Mouse (Mus musculus): ENCODE results near the gene Prm3. TPM values are rescaled to one million over a fixed set of nuclear protein-coding genes. Genes with fewer than 3 reads are reported as not detected.
"Not testable (repeated sequence)": the region's sequence is repeated elsewhere in the genome, so short reads cannot be mapped to it uniquely, and the experiment has no call there.

Prm3 gene
- polyA plus RNA-seq, 1 experiment from 2014 or later: not detected

- no peaks in the 10 kb centered on the region; the same call in 1 of the 2 replicates for H3K4me1 ChIP-seq (ENCODE audit: control insufficient read depth, insufficient read depth, low read length)
- H3K9ac ChIP-seq (ENCODE audit: low read length): no peak within 1 kb of the TSS
- H3K4me2 ChIP-seq (ENCODE audit: low read depth, low read length): no peak within 1 kb of the TSS
- H3K4me3 ChIP-seq (replicated peaks; ENCODE audit: low read length): no peak within 1 kb of the TSS
- no peaks in the 10 kb centered on the region for H3K9me3 ChIP-seq (replicated peaks; ENCODE audit: control insufficient read depth, low read length)
- WGBS: 82% methylated on average over 2 of the region's 2 CpGs
- H3K27ac ChIP-seq (ENCODE audit: low read length): no peak within 1 kb of the TSS
- H3K36me3 ChIP-seq (ENCODE audit: control insufficient read depth, insufficient read depth, low read length): no peaks in the 10 kb centered on the region
- no peaks in the 10 kb centered on the region for H3K27me3 ChIP-seq (ENCODE audit: control insufficient read depth, insufficient read depth, low read length)
- no peak for ATAC-seq (ENCODE audit: insufficient read depth, low FRiP score)
Observed at GRCm38 (mm10) chr16:10812865-10813371, 22.2 kb upstream of the Prm3 start, which contains the start of gene Gm11172. Gm11172 (plus strand) TSS chr16:10812915.

- no peak overlapping the region for H3K4me2 ChIP-seq (ENCODE audit: low read depth, low read length)
- ATAC-seq (ENCODE audit: insufficient read depth, low FRiP score): no peak
- no peaks in the 10 kb centered on the region for H3K27me3 ChIP-seq (ENCODE audit: control insufficient read depth, insufficient read depth, low read length)
- H3K9ac ChIP-seq (ENCODE audit: low read length): no peak overlapping the region
- H3K36me3 ChIP-seq (ENCODE audit: control insufficient read depth, insufficient read depth, low read length): no peaks in the 10 kb centered on the region
- H3K9me3 ChIP-seq (replicated peaks; ENCODE audit: control insufficient read depth, low read length): no peaks in the 10 kb centered on the region
- H3K27ac ChIP-seq (ENCODE audit: low read length): no peak overlapping the region
- no peaks in the 10 kb centered on the region; the same call in 1 of the 2 replicates for H3K4me1 ChIP-seq (ENCODE audit: control insufficient read depth, insufficient read depth, low read length)
- 90% methylated on average over 1 of the region's 1 CpGs for WGBS
- no peak overlapping the region for H3K4me3 ChIP-seq (replicated peaks; ENCODE audit: low read length)
Observed at GRCm38 (mm10) chr16:10810376-10810775, 19.7 kb upstream of the Prm3 start.

GRCm38 (mm10) chr16:10805789-10806527 is 15.2 kb upstream of the Prm3 start, which contains the start of gene Prm1:
Prm1 (minus strand) TSS chr16:10805839.
- Histone ChIP-seq H3K36me3 (ENCODE audit: control insufficient read depth, insufficient read depth, low read length) (no peaks in the 10 kb centered on the region), H3K27ac (ENCODE audit: low read length) (no peak within 1 kb of the TSS), H3K4me1 (ENCODE audit: control insufficient read depth, insufficient read depth, low read length) (no peaks in the 10 kb centered on the region), H3K9ac (ENCODE audit: low read length) (no peak within 1 kb of the TSS), H3K4me2 (ENCODE audit: low read depth, low read length) (no peak within 1 kb of the TSS), H3K9me3 (replicated peaks; ENCODE audit: control insufficient read depth, low read length) (no peaks in the 10 kb centered on the region), H3K4me3 (replicated peaks; ENCODE audit: low read length) (no peak within 1 kb of the TSS), H3K27me3 (ENCODE audit: control insufficient read depth, insufficient read depth, low read length) (no peaks in the 10 kb centered on the region)
- ATAC-seq (ENCODE audit: insufficient read depth, low FRiP score): no peak
- WGBS: 77% methylated on average over 10 of the region's 10 CpGs

GRCm38 (mm10) chr16:10802420-10802819 is 11.7 kb upstream of the Prm3 start:
- H3K4me3 ChIP-seq (replicated peaks; ENCODE audit: low read length); H3K36me3 ChIP-seq (ENCODE audit: control insufficient read depth, insufficient read depth, low read length); H3K27ac ChIP-seq (ENCODE audit: low read length); H3K4me2 ChIP-seq (ENCODE audit: low read depth, low read length); H3K4me1 ChIP-seq (ENCODE audit: control insufficient read depth, insufficient read depth, low read length); H3K9me3 ChIP-seq (replicated peaks; ENCODE audit: control insufficient read depth, low read length); H3K27me3 ChIP-seq (ENCODE audit: control insufficient read depth, insufficient read depth, low read length); H3K9ac ChIP-seq (ENCODE audit: low read length): not testable (repeated sequence)
- peak; percentile 87; the same call in 1 of the 2 replicates for ATAC-seq (ENCODE audit: insufficient read depth, low FRiP score)
- 58% methylated on average over 3 of the region's 3 CpGs for WGBS

- no peak for ATAC-seq (ENCODE audit: insufficient read depth, low FRiP score)
- Histone ChIP-seq H3K9me3 (replicated peaks; ENCODE audit: control insufficient read depth, low read length) (no peaks in the 10 kb centered on the region), H3K36me3 (ENCODE audit: control insufficient read depth, insufficient read depth, low read length) (no peaks in the 10 kb centered on the region), H3K9ac (ENCODE audit: low read length) (no peak within 1 kb of the TSS), H3K4me3 (replicated peaks; ENCODE audit: low read length) (no peak within 1 kb of the TSS), H3K27me3 (ENCODE audit: control insufficient read depth, insufficient read depth, low read length) (peaks cover 9% of the 10 kb centered on the region; the same call in 1 of the 2 replicates), H3K4me1 (ENCODE audit: control insufficient read depth, insufficient read depth, low read length) (no peaks in the 10 kb centered on the region), H3K4me2 (ENCODE audit: low read depth, low read length) (no peak within 1 kb of the TSS), H3K27ac (ENCODE audit: low read length) (no peak within 1 kb of the TSS)
- WGBS: 76% methylated on average over 6 of the region's 6 CpGs
Observed at GRCm38 (mm10) chr16:10796034-10796433, 5.3 kb upstream of the Prm3 start, which contains the start of gene Prm2. Prm2 (minus strand) TSS chr16:10796134.

- H3K4me1 ChIP-seq (ENCODE audit: control insufficient read depth, insufficient read depth, low read length): peaks cover 13% of the 10 kb centered on the region
- WGBS: 78% methylated on average over 4 of the region's 4 CpGs
- H3K4me3 ChIP-seq (replicated peaks; ENCODE audit: low read length): no peak overlapping the region
- H3K9ac ChIP-seq (ENCODE audit: low read length): no peak overlapping the region
- H3K27me3 ChIP-seq (ENCODE audit: control insufficient read depth, insufficient read depth, low read length): no peaks in the 10 kb centered on the region
- no peaks in the 10 kb centered on the region for H3K9me3 ChIP-seq (replicated peaks; ENCODE audit: control insufficient read depth, low read length)
- no peaks in the 10 kb centered on the region for H3K36me3 ChIP-seq (ENCODE audit: control insufficient read depth, insufficient read depth, low read length)
- no peak overlapping the region for H3K27ac ChIP-seq (ENCODE audit: low read length)
- no peak for ATAC-seq (ENCODE audit: insufficient read depth, low FRiP score)
- no peak overlapping the region for H3K4me2 ChIP-seq (ENCODE audit: low read depth, low read length)
Observed at GRCm38 (mm10) chr16:10788866-10789265, 1.8 kb downstream of the Prm3 start.

- Histone ChIP-seq H3K4me2 (ENCODE audit: low read depth, low read length) (no peak within 1 kb of the TSS), H3K4me1 (ENCODE audit: control insufficient read depth, insufficient read depth, low read length) (peaks cover 19% of the 10 kb centered on the region), H3K27ac (ENCODE audit: low read length) (no peak within 1 kb of the TSS), H3K9ac (ENCODE audit: low read length) (no peak within 1 kb of the TSS), H3K4me3 (replicated peaks; ENCODE audit: low read length) (no peak within 1 kb of the TSS), H3K27me3 (ENCODE audit: control insufficient read depth, insufficient read depth, low read length) (no peaks in the 10 kb centered on the region), H3K36me3 (ENCODE audit: control insufficient read depth, insufficient read depth, low read length) (no peaks in the 10 kb centered on the region), H3K9me3 (replicated peaks; ENCODE audit: control insufficient read depth, low read length) (no peaks in the 10 kb centered on the region)
- WGBS: 55% methylated on average over 16 of the region's 16 CpGs
- no peak for ATAC-seq (ENCODE audit: insufficient read depth, low FRiP score)
Observed at GRCm38 (mm10) chr16:10788271-10788670, 2.4 kb downstream of the Prm3 start, which contains the start of gene Tnp2. Tnp2 (minus strand) TSS chr16:10788660.

- H3K27me3 ChIP-seq (ENCODE audit: control insufficient read depth, insufficient read depth, low read length): no peaks in the 10 kb centered on the region
- H3K9ac ChIP-seq (ENCODE audit: low read length): no peak overlapping the region
- ATAC-seq (ENCODE audit: insufficient read depth, low FRiP score): no peak
- H3K27ac ChIP-seq (ENCODE audit: low read length): peak overlapping the region; percentile 99
- H3K4me2 ChIP-seq (ENCODE audit: low read depth, low read length): no peak overlapping the region
- WGBS: 73% methylated on average over 7 of the region's 7 CpGs
- peaks cover 25% of the 10 kb centered on the region for H3K4me1 ChIP-seq (ENCODE audit: control insufficient read depth, insufficient read depth, low read length)
- no peaks in the 10 kb centered on the region for H3K36me3 ChIP-seq (ENCODE audit: control insufficient read depth, insufficient read depth, low read length)
- H3K9me3 ChIP-seq (replicated peaks; ENCODE audit: control insufficient read depth, low read length): no peaks in the 10 kb centered on the region
- H3K4me3 ChIP-seq (replicated peaks; ENCODE audit: low read length): no peak overlapping the region
Observed at GRCm38 (mm10) chr16:10787548-10788058, 3.1 kb downstream of the Prm3 start.

Measured in stomach, embryonic 16.5 days (tissue).